Mouse (Mus musculus) cerebellum, postnatal 25 days (tissue): ENCODE measurements at regions not wholly inside any gene's neighbourhood (a gene's known extent, or its start where the extent isn't known, plus 50 kb on each side); places are given as distances from the start of the nearest gene placed in this dataset.

Experiments
- DNase-seq, 2 experiments: peaks; one replicate each; pipeline ENCODE4 v3.0.0; 2021; ENCODE audit warnings: mixed read lengths in 2 of 2

- DNase-seq = no peak
These were observed 55.0 kb upstream of the Gm11084 start for GRCm38 (mm10) chr2:73041475-73041874.

- DNase-seq = no peak
These were observed 53.5 kb upstream of the Gm11084 start for GRCm38 (mm10) chr2:73040031-73040430.

GRCm38 (mm10) chr2:73039300-73039699, 52.8 kb upstream of the Gm11084 start:
- DNase-seq = no peak

GRCm38 (mm10) chr2:73038290-73038732, 51.8 kb upstream of the Gm11084 start:
- peak in 1 of 2 experiments; percentile 15 for DNase-seq

- no peak for DNase-seq
These were observed 50.9 kb upstream of the Gm11084 start for GRCm38 (mm10) chr2:73037266-73038046.
